Mouse (Mus musculus): ENCODE results near the gene B3gntl1.

Gene B3gntl1

DNA sequence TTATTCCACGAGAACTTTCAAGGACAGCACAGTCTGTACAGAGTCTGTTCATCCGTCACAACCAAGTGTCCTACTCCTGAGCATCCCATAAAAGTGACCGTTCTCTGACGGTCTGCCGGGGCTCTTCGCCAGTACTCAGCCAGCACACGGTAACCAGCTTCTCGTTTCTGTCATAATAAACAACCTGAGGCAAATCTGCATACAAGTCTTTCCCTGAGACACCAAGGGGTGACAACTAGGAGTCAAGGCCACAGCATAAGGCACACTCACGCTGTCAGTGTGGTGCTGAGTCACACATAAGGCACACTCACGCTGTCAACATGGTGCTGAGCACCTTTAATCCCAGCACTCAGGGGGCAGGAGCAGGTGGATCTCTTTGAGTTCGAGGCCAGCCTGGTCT lies 22.3 kb downstream of the B3gntl1 start:
- intact Hi-C loops (cut with DNase I), result no loop called here

DNA sequence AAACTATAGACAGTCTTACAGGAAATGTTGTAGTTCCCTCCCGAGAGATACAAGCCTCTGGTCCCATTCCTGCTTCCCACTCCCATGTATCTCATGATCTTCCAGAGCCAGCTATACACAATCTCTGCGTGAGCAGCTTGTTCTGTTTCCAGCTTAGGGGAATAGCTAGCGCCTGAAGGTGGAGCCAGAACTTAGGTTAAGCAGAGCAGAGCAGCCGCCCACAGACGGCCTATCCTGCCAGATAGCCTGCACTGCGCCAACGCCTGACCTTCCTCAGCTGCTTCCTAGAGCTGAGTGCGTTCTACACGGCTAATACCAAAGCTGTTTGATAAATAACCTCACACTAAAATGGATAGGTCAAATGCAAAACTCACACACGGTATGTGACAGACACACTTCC lies 23.1 kb downstream of the B3gntl1 start:
- intact Hi-C loops (cut with DNase I), result no loop called here

DNA sequence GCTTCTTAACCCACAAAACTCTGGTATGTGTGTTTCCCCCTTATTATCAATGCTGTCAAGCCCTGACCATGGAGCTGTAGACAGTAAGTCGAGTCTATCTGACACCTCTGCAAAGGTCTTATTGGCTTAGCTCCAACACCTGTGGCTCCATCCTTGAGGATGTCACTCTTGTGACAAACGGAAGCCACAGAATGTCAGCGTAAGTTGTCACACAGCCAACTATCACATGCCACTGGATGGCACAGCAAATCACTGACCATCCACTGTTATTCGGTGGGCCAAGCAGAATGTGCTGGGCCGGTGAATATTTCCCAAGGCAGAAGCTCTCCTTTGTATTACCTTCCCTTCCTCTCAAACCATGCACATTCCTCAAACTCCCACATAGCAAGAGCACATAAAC lies 24.8 kb downstream of the B3gntl1 start:
- intact Hi-C loops (cut with DNase I), result no loop called here

DNA sequence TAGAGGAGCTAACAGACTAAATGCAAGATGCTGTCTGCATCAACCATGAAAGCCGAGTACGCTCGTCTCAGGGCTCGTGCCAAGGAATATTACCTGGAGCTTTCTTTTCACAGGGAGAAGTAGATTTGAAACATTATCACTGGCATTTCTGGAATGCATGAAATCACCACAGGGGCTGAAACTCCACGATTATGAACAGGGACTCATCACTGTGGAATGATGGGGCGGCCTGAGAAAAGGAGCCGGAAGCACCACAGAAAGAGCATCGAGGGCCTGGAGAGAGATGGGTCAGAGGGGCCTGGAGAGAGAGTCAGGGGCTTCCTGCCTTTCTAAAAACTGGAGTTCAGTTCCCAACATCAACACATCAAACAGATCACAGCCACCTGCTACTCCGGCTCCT lies 25.6 kb downstream of the B3gntl1 start:
- intact Hi-C loops (cut with DNase I), result no loop called here

DNA sequence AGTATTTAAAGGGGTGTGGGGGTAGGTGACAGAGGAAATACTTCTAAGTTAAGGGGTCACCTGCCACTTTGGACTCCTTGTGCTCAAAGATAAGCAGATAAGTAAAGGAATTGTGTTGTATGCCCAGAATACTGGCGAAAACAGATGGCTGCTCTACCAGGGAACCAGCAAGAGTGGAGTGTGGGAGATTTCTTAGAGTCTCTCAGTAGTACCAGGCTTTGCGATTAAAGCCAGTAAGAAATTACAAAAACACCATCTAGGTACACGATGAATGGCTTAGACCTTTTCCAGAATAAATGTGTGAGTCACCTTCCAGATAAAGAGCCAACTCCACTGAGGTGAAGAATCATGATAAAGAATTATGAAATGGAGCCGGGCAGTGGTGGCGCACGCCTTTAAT lies 27.6 kb downstream of the B3gntl1 start:
- intact Hi-C loops (cut with DNase I), result no loop called here

DNA sequence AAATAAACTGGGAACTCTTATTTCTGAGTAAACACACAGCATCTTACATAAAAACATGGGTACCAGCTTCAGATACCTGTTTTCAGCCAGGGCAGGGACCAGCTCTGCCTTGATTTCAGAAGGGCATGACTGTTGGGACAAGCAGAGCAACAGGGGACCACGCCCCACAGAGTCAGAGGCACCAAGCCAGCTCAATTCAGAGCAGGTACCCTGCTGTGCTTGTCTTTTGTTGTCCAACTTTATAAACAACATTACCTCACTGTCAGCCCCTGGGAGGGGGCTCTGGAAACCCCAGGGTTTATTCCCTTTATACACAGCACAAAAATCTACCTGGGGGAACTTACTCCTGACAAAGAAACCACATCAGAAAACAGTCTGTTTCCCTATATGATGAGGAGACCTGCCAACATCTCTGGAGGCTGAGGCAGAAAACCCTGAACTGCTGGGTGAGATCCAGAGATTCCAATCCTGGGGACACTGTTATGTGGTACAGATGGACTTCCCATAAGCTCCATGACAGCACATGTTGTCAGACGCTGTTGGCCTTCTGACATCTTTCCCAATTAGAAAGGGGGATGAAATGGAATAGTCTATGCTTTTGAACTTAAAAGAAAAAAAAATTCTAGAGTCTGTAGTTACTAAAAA lies 31.3 kb downstream of the B3gntl1 start:
- intact Hi-C loops (cut with DNase I), result no loop called here

DNA sequence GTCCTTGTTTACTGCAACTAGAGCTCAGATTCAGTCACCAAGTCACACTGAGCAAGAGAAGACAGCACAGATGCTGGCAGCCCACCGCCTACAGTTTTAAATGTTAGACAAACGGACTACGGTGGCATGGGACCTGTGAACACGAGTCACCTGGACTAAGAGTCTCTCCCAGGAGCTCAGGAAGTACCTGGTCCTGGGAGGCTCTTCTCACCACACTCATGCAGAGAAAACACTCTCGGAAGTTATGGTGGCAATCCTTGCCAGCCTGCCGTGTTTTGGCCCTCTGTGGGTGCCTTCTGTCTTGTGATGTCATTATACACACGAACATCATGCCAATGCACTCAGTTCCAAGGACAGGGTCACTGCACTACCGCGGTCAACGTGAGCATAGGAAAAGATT lies 36.3 kb downstream of the B3gntl1 start:
- intact Hi-C loops (cut with DNase I), result loop anchor here (10.0 kb wide), 1 partner anchor 162 kb away; no protein-coding TSS in a partner anchor

DNA sequence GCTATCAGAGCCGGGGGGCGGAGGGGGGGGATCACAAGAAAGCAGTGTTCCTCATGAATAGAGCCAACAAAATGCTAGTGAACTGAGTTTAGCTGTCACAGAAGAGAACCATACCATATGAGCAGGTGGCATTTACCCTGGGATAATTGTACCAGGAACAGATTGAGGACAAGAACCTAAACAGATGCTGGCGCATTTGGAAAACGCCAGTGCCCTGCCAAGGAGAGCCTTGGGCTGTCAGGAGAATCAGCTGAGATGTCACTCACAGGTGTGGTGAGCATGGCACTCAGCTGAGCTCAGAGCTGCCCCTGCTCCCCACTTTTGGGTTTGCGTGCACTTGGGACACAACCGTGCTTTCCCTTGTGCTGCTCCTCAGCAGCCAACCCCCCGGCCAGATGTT lies 41.5 kb downstream of the B3gntl1 start:
- intact Hi-C loops (cut with DNase I), result loop anchor here (5.0 to 10.0 kb wide), 2 partner anchors 157 to 176 kb away; no protein-coding TSS in a partner anchor

DNA sequence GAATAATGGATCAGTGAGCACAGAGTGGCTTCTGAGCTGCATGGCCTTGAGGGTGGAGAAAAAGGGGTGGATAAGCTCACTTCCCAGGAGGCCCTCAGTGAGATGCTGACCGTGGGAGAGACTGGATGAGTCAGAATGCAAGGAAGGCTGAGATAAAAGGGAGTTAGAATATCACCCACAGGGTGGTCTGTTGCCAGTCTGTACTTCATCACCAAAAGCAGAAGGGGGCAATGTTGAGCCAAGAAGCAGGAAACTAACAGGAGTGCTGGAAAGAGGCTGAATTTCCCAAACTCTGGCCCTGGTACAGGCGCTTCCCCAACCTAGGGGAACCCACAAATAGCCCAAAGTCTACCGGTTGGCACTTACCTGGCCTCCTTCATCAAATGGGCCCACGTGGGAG lies 42.5 kb downstream of the B3gntl1 start:
- intact Hi-C loops (cut with DNase I), result loop anchor here (5.0 to 10.0 kb wide), 2 partner anchors 156 to 177 kb away; no protein-coding TSS in a partner anchor

DNA sequence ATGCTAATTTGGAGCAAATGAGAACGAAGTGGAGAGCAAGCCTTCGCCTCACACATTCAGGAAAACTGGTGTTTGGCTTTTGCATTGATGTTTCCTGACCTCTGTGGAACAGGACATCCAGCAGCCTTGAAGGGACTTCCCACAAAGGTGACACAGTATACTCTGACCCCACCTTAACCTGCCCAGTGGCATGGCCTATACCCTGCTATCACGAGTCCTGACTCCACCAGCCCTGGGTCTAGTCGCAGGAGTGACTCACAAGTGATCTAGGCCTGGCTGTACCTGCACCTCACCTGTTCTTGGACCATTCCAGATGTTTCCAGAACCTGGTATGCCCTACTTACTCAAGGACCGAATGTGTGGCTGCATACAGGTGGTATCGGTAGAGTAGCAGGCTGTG lies 43.4 kb downstream of the B3gntl1 start:
- intact Hi-C loops (cut with DNase I), result no loop called here

DNA sequence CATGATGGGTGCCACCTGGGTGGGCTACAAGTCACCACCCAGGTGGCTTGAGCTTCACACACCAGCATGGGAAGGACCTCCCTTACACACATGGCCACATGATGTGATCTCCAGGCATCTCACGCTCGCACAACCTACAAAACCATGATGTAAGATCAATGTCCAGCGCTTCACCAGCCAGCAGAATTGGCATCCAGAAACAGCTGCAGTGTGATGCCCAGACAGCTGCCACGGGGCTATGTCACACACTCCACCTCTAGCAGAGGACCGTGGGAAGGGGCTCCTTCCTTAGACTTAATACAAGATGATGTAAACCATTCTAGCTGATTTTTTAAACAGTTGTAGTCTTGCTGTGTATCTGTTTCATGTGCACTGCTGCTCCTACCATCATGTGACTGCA lies 45.4 kb downstream of the B3gntl1 start:
- intact Hi-C loops (cut with DNase I), result no loop called here

DNA sequence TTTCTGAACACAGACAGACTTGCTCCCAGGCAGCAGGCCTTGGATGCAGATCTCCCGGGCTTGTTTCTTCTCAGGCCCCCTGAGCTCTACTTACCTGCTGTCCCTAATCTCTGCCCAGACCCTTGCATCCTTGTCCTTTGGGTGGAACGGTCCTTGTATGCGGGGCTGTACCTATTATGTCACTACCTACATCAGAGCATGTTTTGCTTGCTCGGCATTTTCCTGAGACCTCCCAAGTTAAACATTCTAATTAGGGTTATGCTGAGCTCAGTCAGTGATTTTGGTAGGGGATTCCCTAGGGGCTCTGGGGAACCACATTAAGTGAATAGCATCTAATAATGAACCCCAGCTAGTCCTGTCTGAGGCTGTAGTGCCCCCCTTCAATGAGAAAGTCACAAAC lies 47.9 kb downstream of the B3gntl1 start:
- intact Hi-C loops (cut with DNase I), result no loop called here

DNA sequence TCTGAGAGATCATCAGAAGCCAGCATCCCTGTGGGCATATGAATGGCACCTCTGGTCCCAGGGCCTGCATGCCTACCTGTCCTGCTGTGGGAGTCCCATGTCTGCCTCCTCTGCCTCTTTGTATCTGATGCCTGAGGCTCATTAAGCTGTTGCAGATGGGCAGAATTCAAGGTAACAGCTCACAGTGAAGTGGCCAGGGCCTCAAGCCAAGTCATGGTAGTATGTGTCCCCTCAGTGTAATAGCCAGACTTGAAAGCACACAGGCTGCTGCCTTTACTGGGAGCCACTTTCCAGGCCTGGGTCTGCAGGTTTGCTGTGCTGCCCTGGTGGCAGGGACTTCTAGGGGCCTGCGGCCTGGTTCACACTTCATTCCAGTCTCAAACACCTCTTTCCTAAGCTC lies 55.6 kb downstream of the B3gntl1 start:
- intact Hi-C loops (cut with DNase I), result no loop called here

DNA sequence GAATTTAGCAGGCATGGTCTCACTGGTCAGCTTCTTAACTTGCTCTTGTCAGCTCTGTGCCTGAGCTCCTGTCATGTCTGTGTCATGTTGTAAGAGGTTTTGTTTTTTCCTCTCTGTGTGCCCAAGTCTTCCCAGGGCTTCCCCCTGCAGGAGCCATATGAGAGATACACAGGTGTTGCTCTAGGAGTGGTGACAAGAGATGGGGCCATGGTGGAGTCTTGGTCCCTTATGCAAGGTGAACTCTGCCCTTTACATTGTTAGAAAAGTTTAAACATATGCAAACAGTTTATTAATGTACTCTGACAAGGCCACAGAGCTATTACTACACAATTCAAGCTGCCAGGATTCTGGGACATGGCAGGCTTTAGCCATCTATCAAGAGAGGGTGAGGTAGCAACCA lies 56.5 kb downstream of the B3gntl1 start:
- intact Hi-C loops (cut with DNase I), result no loop called here

DNA sequence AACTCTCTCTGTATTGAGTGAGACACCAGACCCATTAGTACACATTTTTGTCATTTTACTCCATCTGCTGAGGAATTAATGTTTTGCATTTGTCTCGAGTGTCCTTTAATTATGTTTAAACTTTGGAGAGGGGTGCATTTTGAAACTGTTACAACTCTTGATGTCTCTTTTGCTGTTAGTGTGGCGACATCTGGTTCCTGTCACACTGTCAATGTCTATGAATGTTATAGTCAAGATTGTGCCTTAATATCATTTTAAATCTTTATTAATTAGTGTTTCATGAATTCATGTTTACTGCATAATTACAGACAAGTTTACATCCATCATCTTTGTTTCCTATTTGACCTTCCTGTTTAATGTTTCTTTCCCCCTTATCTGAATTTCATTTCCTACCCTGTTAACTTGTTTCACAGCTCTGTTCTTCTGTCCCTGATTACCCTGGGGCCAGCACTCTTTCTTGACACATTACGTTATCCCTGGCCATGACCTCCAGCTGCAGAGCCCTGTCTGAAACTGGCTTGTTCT lies 56.9 kb downstream of the B3gntl1 start:
- intact Hi-C loops (cut with DNase I), result no loop called here

DNA sequence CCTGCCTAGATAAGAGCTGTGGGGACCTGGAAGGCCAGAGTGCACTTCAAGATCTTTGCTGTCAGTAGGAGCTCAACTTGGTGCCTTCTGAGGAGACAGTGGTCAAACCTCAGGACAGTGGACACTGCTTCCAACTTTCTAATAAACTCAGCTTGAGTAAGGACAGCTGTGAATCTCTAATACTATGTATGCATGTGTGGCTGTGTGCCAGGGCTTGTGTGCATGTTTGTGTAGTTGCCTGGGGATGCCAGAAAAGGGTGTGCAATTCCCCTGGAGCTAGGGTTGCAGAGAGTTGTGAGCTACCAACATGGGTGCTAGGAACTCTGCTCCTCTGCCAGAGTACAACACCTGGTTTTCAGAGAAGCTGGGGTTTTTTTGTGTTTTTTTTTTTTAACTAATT lies 62.0 kb downstream of the B3gntl1 start:
- intact Hi-C loops (cut with DNase I), result no loop called here

DNA sequence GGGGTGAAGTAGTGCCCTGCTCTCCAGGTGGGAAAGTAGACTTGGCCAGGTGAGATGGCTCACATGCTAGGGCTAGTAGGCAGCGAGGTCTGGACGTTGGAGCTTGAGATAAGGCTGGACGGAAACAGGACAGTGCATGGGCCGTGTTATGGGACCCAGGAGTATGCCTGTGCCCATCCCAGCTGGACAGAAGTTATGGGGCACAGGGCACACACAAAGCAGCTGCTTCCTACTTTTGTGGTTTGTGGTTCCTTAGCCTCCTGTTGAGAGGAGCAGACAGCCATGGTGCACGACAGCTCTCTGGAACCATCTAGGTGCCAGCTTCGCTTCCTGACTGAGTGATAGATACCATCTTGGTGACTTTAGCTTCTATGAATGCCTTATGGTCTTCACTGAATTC lies 67.3 kb downstream of the B3gntl1 start:
- intact Hi-C loops (cut with DNase I), result no loop called here

DNA sequence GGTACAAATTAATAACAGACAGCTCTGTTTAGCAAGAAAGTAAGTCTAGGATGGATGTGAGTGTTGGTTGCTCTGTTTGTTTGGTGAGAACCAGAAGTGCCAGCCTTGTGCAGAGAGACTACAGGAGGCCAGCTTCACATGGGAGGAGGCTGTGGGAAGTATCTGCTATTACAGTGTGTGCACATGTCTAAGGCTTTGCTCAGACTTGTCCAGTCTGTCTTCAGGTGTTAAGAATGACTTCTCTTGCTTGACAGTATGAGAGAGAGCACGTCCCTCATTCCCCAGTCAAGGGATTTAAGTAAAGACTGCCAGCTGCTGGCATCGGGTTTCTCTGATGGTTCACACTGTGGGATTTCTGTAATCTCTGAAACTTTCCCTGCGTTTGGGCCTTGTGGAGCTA lies 71.5 kb downstream of the B3gntl1 start:
- intact Hi-C loops (cut with DNase I), result no loop called here

DNA sequence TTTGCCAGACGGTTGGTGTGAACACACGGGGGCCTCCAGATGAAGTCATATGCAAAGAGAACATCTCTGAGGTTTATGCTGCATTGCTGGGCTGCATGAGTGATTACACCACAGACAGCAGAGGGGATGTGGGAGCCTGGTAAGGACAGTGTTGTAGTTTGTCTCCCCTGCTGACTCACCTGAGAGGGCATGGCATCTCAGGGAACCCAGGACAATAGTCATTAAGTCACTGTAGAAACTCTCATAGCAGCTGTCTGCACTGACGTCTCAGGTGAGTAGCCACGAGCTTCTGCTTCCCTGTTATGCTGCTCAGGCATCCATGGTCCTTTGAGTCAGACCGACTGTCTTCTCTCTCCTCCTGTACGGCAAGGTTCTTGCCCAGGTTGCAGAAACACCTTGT lies 75.7 kb downstream of the B3gntl1 start:
- intact Hi-C loops (cut with DNase I), result no loop called here

DNA sequence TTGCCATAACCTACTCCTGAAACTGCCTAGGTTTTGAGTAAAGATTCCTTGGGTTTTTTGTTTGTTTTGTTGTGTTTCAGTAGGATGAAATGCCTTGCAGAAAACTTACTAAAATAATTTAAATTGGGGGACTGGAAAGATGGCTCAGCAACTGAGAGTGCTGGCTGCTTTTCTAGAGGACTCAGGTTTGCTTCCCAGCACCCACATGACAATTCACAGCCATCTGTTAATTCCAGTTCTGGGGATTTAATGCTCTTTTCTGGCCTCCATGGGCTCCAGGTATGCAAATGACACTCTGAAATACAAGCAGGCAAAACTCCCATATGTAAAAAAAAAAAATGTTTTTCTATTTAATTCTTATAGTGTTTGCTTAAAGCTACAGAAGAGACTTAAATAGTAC lies 91.1 kb downstream of the B3gntl1 start:
- intact Hi-C loops (cut with DNase I), result no loop called here

Data from adrenal gland (tissue).